Mouse (Mus musculus): ENCODE data around the gene Wtip.
"Not testable (repeated sequence)": the region's sequence is repeated elsewhere in the genome, so short reads cannot be mapped to it uniquely, and the experiment has no call there.

The Wtip gene

DNA sequence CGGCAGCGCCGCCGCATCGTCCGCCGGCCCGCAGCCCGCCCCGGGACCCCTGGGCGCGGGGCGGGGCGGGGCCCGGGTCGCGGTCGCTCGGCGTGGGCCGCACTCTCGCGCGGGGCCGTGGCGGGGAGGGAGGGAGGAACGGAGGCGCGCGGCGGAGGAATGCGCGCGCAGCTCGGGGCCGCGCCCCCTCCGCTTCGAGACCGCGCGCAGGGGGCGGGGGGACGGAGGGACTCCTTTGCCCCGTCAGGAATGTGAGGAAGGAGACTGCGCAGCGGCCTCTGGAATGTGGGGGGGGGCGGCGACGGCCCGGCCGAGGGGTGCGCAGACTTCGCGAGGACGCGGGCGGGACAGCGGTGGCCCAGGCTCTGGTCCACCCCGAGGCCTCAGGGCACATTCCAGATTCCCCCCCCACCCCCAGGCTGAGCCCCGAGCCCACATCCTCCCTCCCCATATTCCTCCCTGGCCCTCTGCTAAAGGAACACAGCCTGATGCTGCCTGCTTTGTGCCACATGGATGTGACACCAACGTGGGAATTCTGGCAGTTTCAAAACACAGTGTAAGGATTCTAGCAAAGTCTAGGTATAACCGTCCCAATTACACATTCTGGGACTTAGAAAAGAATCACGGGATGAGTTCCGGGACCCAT, at the start of gene Wtip:
Gene Wtip (minus strand): TSS at position 152 of the 646 bp plus-strand sequence.
- in situ Hi-C loops (cut with MboI) = no loop called here

DNA sequence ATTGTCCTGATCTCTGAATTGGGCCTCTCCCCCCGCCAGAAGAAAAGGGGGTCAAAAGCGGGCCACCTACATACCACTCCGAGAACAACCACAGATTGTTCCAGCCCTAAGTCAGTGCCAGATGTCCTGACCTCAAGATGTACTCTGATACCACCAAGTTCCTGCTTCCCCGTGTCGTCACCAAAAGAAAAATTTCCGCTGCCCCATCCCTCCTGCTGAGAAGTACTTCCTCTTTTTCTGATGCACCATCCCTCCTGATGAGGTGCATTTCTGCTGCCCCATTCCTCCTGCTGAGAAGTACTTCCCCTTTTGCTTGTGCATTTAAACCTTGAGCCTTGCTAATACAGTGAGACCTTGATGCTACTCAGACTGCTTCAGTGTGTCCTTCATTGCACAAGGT, 43.2 kb upstream of the Wtip start:
- in situ Hi-C loops (cut with MboI) = not testable (repeated sequence)

DNA sequence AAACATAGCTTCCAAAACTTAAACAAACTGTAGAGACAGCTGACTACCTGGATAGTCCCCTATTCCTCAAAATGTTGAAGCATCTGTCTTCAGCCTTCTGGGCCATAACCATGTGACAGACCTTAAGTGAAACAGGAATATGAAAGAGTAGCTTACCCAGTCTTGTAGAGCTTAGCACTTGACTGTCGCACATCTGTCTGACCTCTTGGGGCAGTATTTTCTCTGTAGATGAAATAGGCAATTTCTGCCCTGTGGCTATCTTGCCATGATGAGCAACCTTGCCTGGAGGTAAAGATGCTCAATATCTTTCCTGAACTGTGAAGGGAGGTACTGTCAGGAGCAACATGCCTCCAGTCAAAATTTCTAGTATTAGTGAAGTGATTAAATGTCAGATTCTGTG, 39.2 kb upstream of the Wtip start:
- in situ Hi-C loops (cut with MboI) = no loop called here

DNA sequence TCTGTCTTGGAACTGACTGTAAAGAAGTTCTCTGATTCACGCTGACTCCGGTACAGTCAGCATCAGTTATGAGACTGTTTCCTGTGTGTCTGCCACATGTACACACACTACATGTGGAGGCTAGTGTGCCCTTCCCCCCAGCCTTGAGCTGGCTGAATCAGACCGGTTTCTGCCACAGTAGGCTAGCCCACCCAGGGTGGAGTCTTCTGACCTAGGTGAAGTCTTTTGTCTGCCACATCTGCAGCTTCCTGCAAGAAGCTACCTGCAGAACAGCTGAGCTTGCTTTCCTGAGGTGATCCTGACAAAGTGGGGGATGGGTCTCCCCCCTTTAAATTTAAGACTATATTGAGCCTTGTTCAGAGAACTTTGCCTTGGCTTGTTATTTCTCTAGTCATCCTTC, 36.4 kb upstream of the Wtip start, which contains the start of gene Uba2:
Gene Uba2 (minus strand): TSS at position 146 of the 400 bp plus-strand sequence.
- in situ Hi-C loops (cut with MboI) = no loop called here

DNA sequence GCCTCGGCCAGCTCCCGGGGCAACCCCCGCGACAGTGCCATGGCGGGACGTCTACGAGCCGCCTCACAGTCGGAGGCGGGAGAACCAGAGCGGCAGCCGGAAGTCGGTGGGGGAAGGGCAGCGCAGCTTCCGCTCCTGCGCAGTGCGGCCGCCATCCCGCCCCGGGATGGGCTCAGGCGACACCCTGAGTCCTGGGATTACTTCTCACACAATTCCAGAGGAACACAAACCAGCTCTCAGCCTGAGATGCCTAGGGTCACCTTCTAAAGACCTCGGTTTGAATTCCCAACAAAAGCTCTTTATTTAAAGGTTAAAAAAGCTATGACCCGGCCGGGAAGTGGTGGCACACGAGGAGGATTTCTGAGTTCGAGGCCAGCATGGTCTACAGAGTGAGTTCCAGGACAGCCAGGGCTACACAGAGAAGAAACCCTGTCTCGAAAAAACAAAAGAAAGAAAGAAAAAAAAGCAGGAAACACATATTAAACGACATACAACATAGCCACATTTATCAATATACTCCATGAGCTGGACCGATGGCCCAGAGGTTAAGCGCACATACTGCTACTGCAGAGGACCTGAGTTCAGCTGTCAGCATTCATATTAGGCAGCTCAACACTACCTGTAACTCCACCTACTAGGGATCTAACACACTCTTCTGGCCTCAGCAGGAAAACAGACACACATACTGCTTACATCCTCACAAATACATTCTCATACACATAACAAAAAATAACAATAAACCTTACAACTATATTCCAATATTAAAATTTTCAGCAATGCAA, 35.6 kb upstream of the Wtip start:
- in situ Hi-C loops (cut with MboI) = no loop called here

DNA sequence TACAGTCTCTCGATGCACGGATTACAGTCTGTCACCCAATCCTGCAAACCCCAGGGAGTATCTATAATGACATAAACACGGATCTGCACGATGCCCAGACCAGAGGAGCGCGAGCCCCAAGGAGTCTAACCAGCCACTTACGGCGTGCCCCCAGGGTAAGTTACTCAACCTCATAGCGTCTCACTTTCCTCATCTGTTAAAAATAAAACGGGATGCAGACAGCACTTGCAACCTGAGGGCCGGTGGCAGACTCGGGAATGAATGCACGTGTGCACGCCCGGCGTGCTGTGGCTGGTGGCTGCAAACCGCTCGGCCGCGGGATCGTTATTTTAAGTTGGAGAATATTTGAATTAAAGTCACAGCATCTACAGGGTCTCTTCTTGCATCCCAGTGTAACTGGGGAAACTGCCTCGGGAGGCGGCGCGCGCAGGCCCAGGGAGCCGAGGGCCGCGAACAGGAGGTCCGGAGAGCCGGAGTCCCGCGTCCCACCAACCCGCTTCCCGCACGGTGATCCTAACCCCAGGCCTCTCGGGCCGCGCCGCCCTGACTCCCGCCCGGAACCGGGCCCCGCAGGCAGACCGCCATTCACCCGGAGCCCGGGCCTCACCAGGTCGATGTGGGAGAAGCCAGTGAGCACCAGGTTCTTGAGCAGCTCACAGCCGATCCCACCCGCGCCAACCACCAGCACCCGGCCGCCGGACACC, 34.9 kb upstream of the Wtip start:
- in situ Hi-C loops (cut with MboI) = no loop called here

DNA sequence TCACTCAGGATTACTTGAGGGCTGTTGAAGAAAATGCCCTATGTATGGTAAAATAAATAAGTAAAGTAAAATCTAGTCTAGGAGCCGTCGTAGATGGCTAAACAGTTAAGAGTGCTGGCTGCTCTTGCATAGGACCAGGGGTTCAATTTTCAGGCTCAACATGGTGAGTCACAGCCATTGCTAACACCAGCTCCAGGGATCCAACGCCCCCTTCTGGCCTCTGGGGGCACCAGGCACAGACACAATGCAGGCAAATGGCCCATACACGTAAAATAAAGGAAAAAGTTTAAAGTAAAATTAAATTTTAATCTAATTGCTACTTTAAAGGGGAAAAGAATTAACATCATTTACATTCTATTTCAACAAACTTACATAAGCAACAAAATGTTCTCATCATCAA, 33.8 kb upstream of the Wtip start:
- in situ Hi-C loops (cut with MboI) = no loop called here

DNA sequence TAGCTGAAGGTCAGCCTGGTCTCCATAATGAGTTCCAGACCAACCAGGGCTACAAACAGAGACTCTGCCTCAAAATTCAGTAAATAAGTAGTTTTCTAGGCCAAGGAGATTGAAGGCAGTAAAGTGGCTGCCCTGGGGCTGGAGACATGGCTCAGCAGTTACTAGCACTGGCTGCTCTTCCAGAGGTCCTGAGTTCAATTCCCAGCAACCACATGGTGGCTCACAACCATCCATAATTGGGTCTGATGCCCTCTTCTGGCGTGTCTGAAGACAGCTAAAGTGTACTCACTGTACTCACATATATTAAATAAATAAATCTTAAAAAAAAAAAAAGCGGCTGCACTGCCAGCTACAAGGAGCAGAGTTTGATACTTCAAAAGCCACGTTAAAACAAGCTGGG, 32.9 kb upstream of the Wtip start:
- in situ Hi-C loops (cut with MboI) = no loop called here

DNA sequence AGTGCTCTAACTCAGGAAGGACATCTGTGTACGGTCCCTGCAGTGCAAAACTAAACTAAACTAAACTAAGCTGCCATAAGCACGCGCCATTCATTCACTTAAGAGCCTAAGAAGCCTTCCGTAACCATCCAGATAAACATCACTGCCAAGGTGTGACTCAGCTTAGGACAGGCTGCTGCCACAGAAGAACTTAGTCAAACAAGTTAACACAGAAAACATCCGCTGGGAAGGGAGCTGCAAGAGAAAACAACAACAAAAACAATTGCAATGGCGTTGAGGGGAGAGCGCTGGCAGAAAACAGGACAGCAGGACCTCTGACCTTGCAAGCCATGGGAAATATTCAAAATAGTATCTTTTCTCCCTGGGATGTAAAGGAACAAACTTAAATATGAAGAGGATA, 31.6 kb upstream of the Wtip start:
- in situ Hi-C loops (cut with MboI) = no loop called here

DNA sequence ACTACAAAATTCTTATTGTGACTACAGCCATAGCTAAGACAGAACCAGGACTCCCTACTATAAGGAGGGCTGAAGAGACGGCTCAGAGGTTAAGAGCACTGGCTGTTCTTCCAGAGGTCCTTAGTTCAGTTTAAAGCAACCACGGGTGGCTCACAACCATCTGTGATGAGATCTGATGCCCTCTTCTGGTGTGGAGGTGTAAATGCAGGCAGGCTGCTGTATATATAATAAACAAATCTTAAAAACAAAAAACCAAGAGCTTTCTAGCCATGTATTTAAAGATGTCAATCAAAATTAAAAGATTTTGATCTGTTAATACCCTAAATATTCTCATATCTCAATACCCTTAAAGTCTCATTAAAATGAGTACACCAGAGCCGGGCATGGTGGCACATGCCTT, 26.1 kb upstream of the Wtip start:
- in situ Hi-C loops (cut with MboI) = no loop called here

DNA sequence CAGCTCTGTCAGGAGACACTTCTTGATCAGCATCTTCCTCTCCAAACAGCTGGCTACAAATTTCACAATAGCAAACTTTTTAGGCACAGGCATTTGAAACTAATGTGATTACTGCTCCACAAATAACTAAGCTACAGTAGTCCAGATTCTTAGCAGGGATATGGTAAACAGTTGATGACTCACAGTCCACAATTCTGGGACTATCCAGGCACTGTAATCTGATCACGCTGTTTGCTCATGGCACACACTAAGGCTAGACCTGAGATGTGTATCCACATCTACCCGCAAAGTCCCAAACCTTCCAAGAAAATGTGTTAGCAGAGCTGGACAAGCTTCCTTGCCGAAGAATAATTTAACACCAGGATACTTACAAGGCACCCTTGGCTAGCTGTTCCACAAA, 24.9 kb upstream of the Wtip start:
- in situ Hi-C loops (cut with MboI) = no loop called here

DNA sequence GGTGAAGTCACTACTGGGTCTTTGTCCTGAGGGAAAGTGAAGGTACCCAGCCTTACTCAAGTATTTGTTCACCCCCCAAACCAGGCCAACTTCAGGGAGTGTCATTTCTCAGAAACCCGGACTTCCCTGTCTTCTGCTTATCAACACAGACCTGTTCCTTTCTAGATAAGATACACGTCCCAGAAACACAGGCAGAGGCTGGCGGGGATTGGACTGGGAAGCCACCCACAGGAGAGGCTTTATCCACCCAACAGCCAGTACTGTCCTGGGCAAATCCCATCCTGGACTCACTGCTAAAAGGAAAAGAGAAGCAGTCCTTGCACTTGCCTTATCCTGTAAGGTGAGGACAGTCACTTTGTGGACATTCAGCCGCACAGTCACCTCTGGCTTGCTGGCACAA, 14.1 kb upstream of the Wtip start:
- in situ Hi-C loops (cut with MboI) = no loop called here

DNA sequence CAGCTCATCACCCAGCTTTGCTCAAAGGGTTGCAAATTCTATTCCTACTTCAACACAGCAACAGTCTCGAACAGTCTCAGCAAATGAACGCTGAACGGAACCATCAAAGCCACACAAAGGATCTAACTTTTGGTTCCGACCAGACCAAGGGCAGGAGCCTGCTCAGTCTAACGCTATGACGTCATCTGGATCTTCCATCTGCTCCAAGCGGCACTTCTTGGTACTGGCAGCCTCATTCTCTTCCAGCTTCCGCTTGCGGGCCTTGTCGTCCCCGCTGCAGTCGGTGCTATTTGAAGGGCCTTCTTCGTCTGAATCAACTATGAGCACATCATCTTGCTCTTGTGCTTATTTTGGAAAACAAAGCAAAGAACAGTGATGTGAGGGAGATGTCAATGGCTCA, 8.1 kb upstream of the Wtip start:
- in situ Hi-C loops (cut with MboI) = no loop called here

DNA sequence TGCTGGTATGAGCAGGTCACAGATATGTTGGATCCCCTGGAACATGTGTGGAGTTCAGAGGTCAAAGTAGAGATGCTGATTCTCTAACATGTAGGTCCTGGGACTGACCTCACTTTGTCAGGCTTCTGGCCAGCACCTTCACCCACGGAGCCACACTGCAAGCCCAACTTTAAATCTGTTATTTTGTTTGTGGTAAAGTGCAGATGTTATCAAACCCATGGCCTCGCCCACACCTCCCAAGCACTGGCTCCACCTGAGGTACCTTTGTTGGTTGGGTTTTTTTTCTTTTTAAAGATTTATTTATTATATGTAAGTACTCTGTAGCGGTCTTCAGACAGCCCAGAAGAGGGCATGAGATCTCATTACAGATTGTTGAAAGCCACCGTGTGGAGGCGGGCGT, 6.4 kb upstream of the Wtip start:
- in situ Hi-C loops (cut with MboI) = no loop called here

DNA sequence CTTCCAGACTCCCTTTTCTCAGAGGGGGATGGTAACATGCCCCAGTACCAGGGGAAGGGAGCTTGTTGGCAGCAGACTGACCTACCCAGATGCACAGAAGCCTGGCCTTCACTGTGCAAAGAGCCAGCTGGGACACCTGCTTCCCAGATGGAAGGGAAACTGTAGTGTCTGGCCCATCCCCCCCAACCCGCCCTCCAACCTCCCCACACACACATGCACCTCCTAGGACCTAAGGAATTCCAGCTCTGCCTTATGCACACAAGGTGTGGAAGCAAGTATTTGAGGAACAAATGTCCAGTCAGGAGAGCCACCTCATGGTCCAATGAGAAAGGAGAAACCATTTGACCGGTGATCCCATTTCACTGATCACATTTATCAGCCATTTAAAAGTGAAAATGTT, 1.3 kb upstream of the Wtip start:
- in situ Hi-C loops (cut with MboI) = no loop called here

DNA sequence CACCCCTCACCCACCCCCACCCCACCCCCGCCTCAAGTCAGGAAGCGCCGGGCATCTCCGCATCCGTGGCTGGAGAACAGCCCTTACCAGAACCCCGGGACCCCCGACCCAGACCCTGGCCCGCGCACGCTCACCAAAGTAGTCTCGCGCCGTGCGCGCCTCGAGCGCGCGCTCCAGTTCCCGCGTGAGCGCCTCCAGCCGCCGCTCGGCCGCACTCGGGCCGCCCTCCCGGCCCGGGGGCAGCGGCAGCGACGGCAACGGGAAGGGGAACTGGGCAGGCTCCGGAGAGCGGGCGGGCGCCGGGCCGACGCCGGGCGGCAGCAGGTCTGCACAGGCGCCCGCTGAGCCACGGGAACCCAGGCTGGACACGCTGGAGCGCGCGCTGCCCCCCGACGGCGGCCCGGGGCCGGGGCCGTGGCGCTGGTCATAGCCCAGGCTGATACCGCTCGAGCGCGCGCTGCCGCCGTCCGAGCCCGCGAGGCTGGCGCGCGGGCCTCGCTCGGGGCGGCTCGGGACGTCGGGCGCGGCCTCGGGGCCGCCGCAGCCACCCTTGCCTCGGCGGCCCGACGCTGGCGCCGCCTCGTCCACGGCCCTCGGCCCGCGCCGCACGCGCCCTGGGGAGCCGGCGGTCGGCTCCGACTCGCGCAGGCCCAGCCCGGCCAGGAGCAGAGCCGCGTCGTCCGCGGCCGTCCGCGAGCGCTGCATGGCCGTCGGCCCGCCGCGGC, 551 bp downstream of the Wtip start:
- in situ Hi-C loops (cut with MboI) = no loop called here

DNA sequence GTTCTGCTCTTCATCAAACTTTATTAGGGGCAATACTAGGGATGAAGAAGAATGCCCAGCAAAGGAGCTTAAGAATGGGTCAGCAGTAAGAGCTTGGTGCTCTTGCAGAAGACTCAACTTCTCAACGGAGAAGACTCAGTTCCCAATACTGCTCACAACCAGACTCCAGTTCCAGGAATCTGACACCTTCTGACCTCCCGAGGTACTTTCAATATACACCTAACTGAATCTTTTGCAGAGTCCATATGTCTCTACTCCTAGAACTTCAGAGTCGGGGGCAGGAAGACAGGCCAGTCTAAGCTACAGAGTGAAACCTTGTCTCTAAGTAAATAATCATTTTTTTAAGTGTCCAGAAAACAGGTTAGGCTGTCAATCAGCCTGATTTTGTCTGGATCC, 1.1 kb downstream of the Wtip start:
- in situ Hi-C loops (cut with MboI) = no loop called here

DNA sequence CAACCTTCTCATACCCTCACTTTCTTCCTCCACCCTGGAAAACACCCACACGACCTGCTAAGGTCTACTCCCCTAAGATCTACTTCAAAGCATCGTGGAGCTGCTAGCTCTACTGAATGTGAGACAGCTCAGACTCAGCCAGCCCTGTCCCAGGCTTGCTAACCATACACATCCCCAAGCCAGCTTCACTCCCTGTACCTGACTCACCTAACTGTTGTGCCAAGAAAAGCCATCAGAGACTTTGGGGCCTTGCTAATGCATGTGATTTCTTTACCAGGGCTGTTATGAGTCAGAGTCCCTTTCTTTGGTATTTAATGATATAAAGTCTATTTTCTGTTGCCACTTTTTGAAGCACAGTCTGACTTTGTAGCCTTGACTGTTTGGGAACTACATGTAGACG, 1.9 kb downstream of the Wtip start:
- in situ Hi-C loops (cut with MboI) = no loop called here

DNA sequence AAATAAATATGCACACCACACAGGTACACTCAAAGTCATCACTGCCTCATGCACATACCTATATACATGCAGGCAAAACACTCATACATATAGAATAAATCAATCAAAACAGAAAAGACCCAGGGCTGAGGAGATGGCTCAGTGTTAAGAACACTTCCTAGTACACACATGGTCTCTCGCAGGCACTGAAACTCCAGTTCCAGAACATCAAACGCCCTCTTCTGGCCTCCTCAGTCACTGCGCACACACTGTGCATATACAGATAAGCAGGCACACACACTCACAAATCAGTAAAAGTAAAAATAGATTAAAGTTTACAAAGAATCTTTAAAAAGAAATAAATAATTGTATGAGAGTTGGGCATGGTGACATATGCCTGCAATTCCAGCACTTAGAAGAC, 6.8 kb downstream of the Wtip start:
- in situ Hi-C loops (cut with MboI) = no loop called here

DNA sequence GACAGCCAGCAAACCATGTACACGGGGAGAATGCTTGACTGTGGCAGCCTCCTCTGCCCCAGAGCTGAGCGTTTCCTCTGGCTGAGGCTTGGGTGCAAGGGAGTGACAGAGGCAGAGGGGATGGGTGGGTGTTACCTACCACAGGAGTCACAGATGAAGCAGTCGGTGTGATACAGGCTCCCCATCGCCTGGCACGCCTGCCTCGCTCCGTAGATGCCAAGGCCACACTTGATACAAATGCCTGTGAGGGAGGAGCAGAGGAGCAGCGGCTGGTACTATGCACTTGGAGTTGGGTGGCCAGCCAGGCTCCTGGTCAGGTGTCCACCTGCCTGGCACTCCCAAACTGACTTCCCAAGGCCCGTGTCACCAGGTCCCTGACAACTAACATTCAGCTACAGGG, 7.7 kb downstream of the Wtip start:
- in situ Hi-C loops (cut with MboI) = no loop called here

DNA sequence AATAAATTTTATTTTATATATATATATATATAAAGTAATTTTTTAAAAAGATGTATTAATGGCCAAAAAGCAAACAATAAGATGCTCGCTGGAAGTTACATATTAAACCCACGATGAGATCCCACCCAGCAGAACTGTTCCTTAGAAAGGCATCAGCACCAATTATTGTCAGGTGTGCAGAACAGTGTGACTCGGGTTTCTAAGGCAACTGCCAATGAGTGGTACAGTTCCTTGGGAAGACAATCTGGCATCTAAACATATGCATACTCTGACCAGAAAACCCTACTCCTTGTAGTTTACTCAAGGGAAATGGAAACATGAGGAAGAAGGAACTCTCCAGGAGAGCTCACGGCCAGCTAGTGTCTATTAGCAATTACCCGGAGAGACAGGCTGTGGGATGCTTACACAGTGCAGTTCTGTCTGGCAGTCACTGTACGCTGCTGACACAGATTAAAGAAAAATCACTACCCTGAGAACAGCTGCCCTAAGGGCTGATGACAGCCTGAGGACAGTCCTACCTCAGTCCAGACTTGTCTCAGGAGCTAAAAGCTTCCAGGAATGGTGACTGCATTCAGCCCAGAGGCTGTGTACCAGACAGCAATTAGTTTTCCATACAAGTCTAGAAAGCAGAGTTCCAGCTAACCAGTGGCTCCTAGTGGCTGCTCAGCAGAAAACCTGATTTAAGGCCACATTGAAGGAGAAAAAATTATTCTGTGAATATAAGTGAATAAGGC, 9.9 kb downstream of the Wtip start:
- in situ Hi-C loops (cut with MboI) = no loop called here

DNA sequence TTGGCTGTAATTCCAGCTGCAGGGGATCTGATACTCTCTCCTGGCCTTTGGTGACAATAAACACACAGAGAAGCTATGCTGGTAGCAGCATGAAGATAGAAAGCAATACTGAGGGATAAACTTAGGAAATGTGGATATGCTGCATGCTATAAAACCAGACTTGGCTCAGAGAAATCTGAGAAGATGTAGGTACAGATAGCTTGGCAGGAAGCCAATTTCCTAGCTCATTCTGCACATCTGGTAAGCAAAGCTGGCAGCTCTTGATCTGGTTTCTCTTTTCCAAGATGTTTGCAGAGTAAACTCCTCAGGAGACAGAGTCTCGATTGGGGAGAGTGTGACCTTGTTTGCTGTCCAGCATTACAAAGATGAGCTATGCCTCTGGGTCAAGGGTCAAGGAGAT, 12.4 kb downstream of the Wtip start:
- in situ Hi-C loops (cut with MboI) = not testable (repeated sequence)
